Mouse (Mus musculus): ENCODE measurements around the gene Rnd2. TPM values are rescaled to one million over a fixed set of nuclear protein-coding genes. Genes with fewer than 3 reads are reported as not detected.
"Not testable (repeated sequence)": the region's sequence is repeated elsewhere in the genome, so short reads cannot be mapped to it uniquely, and the experiment has no call there.

Rnd2 gene
- polyA plus RNA-seq, 1 experiment from 2014 or later = 5.4 TPM

- H3K27ac ChIP-seq (ENCODE audit: low read depth, low read length); H3K27me3 ChIP-seq (replicated peaks; ENCODE audit: control insufficient read depth, insufficient read depth, low read length); H3K36me3 ChIP-seq (ENCODE audit: control insufficient read depth, insufficient read depth, low read length); DNase-seq (ENCODE audit: low spot score); H3K9ac ChIP-seq (ENCODE audit: low read depth, low read length); H3K4me3 ChIP-seq (ENCODE audit: low read depth, low read length); H3K9me3 ChIP-seq (ENCODE audit: control insufficient read depth, low read length); ATAC-seq (replicated peaks; ENCODE audit: low FRiP score): not testable (repeated sequence)
- H3K4me2 ChIP-seq = peak overlapping the region; percentile 76
- 66% methylated on average over 4 of the region's 4 CpGs for WGBS
- peaks cover 22% of the 10 kb centered on the region for H3K4me1 ChIP-seq (replicated peaks; ENCODE audit: control insufficient read depth, insufficient read depth, low read length)
Observed at GRCm38 (mm10) chr11:101449596-101449995, 15.2 kb upstream of the Rnd2 start.

DNA sequence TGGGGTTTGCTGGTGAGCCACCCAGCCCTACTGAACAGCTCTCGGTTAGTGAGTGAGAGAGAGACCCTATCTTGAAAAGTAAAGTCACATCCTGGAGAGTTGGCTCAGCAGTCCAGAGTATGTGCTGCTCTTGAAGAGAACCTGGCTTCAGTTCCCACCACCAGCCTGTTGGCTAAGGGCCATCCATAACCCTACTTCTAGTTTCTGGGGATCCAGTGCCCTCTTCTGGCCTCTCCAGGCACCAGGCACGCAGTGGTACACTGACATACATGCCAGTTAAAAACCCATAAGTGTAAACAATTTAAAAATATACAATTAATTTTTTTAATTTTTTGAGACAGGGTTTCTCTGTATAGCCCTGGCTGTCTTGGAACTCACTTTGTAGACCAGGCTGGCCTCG lies 14.4 kb upstream of the Rnd2 start:
- no peaks in the 10 kb centered on the region for H3K9me3 ChIP-seq (ENCODE audit: control insufficient read depth, low read length)
- no peaks in the 10 kb centered on the region for H3K27me3 ChIP-seq (replicated peaks; ENCODE audit: control insufficient read depth, insufficient read depth, low read length)
- no peak overlapping the region for H3K27ac ChIP-seq (ENCODE audit: low read depth, low read length)
- DNase-seq (ENCODE audit: low spot score) = no peak
- H3K4me1 ChIP-seq (replicated peaks; ENCODE audit: control insufficient read depth, insufficient read depth, low read length) = peaks cover 18% of the 10 kb centered on the region
- no peak overlapping the region for H3K4me2 ChIP-seq
- H3K9ac ChIP-seq (ENCODE audit: low read depth, low read length) = no peak overlapping the region
- no peak for ATAC-seq (replicated peaks; ENCODE audit: low FRiP score)
- no peak overlapping the region for H3K4me3 ChIP-seq (ENCODE audit: low read depth, low read length)
- WGBS = 88% methylated on average over 3 of the region's 3 CpGs
- H3K36me3 ChIP-seq (ENCODE audit: control insufficient read depth, insufficient read depth, low read length) = no peaks in the 10 kb centered on the region

GRCm38 (mm10) chr11:101451536-101451935 lies 13.3 kb upstream of the Rnd2 start:
- no peaks in the 10 kb centered on the region for H3K9me3 ChIP-seq (ENCODE audit: control insufficient read depth, low read length)
- ATAC-seq (replicated peaks; ENCODE audit: low FRiP score) (no peak), DNase-seq (ENCODE audit: low spot score) (no peak)
- no peaks in the 10 kb centered on the region for H3K27me3 ChIP-seq (replicated peaks; ENCODE audit: control insufficient read depth, insufficient read depth, low read length)
- H3K36me3 ChIP-seq (ENCODE audit: control insufficient read depth, insufficient read depth, low read length) = no peaks in the 10 kb centered on the region
- peaks cover 15% of the 10 kb centered on the region for H3K4me1 ChIP-seq (replicated peaks; ENCODE audit: control insufficient read depth, insufficient read depth, low read length)
- 90% methylated on average over 10 of the region's 10 CpGs for WGBS
- H3K4me2 ChIP-seq = no peak overlapping the region
- H3K9ac ChIP-seq (ENCODE audit: low read depth, low read length) = no peak overlapping the region
- H3K4me3 ChIP-seq (ENCODE audit: low read depth, low read length) = no peak overlapping the region
- no peak overlapping the region for H3K27ac ChIP-seq (ENCODE audit: low read depth, low read length)

GRCm38 (mm10) chr11:101452093-101452774 lies 12.6 kb upstream of the Rnd2 start:
- H3K9ac ChIP-seq (ENCODE audit: low read depth, low read length) = no peak overlapping the region
- H3K4me3 ChIP-seq (ENCODE audit: low read depth, low read length) = no peak overlapping the region
- WGBS = 62% methylated on average over 10 of the region's 10 CpGs
- H3K27ac ChIP-seq (ENCODE audit: low read depth, low read length) = no peak overlapping the region
- H3K36me3 ChIP-seq (ENCODE audit: control insufficient read depth, insufficient read depth, low read length) = no peaks in the 10 kb centered on the region
- H3K4me1 ChIP-seq (replicated peaks; ENCODE audit: control insufficient read depth, insufficient read depth, low read length) = peaks cover 15% of the 10 kb centered on the region
- no peaks in the 10 kb centered on the region for H3K9me3 ChIP-seq (ENCODE audit: control insufficient read depth, low read length)
- no peaks in the 10 kb centered on the region for H3K27me3 ChIP-seq (replicated peaks; ENCODE audit: control insufficient read depth, insufficient read depth, low read length)
- ATAC-seq (replicated peaks; ENCODE audit: low FRiP score) (no peak), DNase-seq (ENCODE audit: low spot score) (no peak)
- H3K4me2 ChIP-seq = no peak overlapping the region

GRCm38 (mm10) chr11:101454702-101455101 lies 10.1 kb upstream of the Rnd2 start:
- Histone ChIP-seq H3K4me2 (no peak overlapping the region), H3K27ac (ENCODE audit: low read depth, low read length) (no peak overlapping the region)
- 88% methylated on average over 6 of the region's 6 CpGs for WGBS

DNA sequence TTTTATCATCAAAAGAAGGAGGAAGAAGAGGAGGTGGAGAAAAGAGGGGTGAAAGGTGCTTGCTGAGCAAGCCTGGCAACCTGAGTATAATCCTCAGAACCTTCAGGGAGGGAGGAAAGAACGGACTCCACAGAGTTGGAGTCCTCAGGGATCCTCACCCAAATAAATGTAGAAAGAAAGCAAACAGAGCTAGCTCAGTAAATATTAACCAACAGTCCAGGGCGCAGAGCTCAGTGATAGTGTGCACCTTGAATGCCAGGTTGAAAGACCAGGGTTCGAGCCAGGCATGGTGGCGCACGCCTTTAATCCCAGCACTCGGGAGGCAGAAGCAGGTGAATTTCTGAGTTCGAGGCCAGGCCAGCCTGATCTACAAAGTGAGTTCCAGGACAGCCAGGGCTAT lies 9.2 kb upstream of the Rnd2 start:
- no peaks in the 10 kb centered on the region for H3K27me3 ChIP-seq (replicated peaks; ENCODE audit: control insufficient read depth, insufficient read depth, low read length)
- H3K9me3 ChIP-seq (ENCODE audit: control insufficient read depth, low read length) = no peaks in the 10 kb centered on the region
- peaks cover 12% of the 10 kb centered on the region for H3K4me1 ChIP-seq (replicated peaks; ENCODE audit: control insufficient read depth, insufficient read depth, low read length)
- 72% methylated on average over 7 of the region's 7 CpGs for WGBS
- no peak overlapping the region for H3K9ac ChIP-seq (ENCODE audit: low read depth, low read length)
- peaks cover 14% of the 10 kb centered on the region for H3K36me3 ChIP-seq (ENCODE audit: control insufficient read depth, insufficient read depth, low read length)
- H3K4me3 ChIP-seq (ENCODE audit: low read depth, low read length) = no peak overlapping the region
- H3K27ac ChIP-seq (ENCODE audit: low read depth, low read length) = no peak overlapping the region
- DNase-seq (ENCODE audit: low spot score) (no peak), ATAC-seq (replicated peaks; ENCODE audit: low FRiP score) (no peak)
- H3K4me2 ChIP-seq = no peak overlapping the region

More at GRCm38 (mm10) chr11:101454702-101455101, 10.1 kb upstream of the Rnd2 start:
- DNase-seq (ENCODE audit: low spot score) (no peak), ATAC-seq (replicated peaks; ENCODE audit: low FRiP score) (no peak)
- peaks cover 8% of the 10 kb centered on the region for H3K36me3 ChIP-seq (ENCODE audit: control insufficient read depth, insufficient read depth, low read length)
- no peaks in the 10 kb centered on the region for H3K9me3 ChIP-seq (ENCODE audit: control insufficient read depth, low read length)
- H3K9ac ChIP-seq (ENCODE audit: low read depth, low read length) = no peak overlapping the region
- no peak overlapping the region for H3K4me3 ChIP-seq (ENCODE audit: low read depth, low read length)
- H3K4me1 ChIP-seq (replicated peaks; ENCODE audit: control insufficient read depth, insufficient read depth, low read length) = peaks cover 9% of the 10 kb centered on the region
- H3K27me3 ChIP-seq (replicated peaks; ENCODE audit: control insufficient read depth, insufficient read depth, low read length) = no peaks in the 10 kb centered on the region

GRCm38 (mm10) chr11:101457631-101458030 lies 7.2 kb upstream of the Rnd2 start:
- Histone ChIP-seq H3K27ac (ENCODE audit: low read depth, low read length) (no peak overlapping the region), H3K4me1 (replicated peaks; ENCODE audit: control insufficient read depth, insufficient read depth, low read length) (peaks cover 11% of the 10 kb centered on the region), H3K36me3 (ENCODE audit: control insufficient read depth, insufficient read depth, low read length) (peaks cover 14% of the 10 kb centered on the region), H3K4me3 (ENCODE audit: low read depth, low read length) (no peak overlapping the region), H3K9ac (ENCODE audit: low read depth, low read length) (no peak overlapping the region), H3K9me3 (ENCODE audit: control insufficient read depth, low read length) (no peaks in the 10 kb centered on the region), H3K27me3 (replicated peaks; ENCODE audit: control insufficient read depth, insufficient read depth, low read length) (no peaks in the 10 kb centered on the region), H3K4me2 (no peak overlapping the region)
- WGBS = 88% methylated on average over 9 of the region's 9 CpGs
- ATAC-seq (replicated peaks; ENCODE audit: low FRiP score) (no peak), DNase-seq (ENCODE audit: low spot score) (no peak)

GRCm38 (mm10) chr11:101458217-101458616 lies 6.6 kb upstream of the Rnd2 start:
- no peaks in the 10 kb centered on the region for H3K27me3 ChIP-seq (replicated peaks; ENCODE audit: control insufficient read depth, insufficient read depth, low read length)
- peaks cover 14% of the 10 kb centered on the region for H3K36me3 ChIP-seq (ENCODE audit: control insufficient read depth, insufficient read depth, low read length)
- no peaks in the 10 kb centered on the region for H3K9me3 ChIP-seq (ENCODE audit: control insufficient read depth, low read length)
- no peak overlapping the region for H3K9ac ChIP-seq (ENCODE audit: low read depth, low read length)
- H3K27ac ChIP-seq (ENCODE audit: low read depth, low read length) = no peak overlapping the region
- no peak overlapping the region for H3K4me2 ChIP-seq
- WGBS = 90% methylated on average over 12 of the region's 12 CpGs
- DNase-seq (ENCODE audit: low spot score) = no peak
- H3K4me3 ChIP-seq (ENCODE audit: low read depth, low read length) = no peak overlapping the region
- H3K4me1 ChIP-seq (replicated peaks; ENCODE audit: control insufficient read depth, insufficient read depth, low read length) = peaks cover 17% of the 10 kb centered on the region
- ATAC-seq (replicated peaks; ENCODE audit: low FRiP score) = no peak

DNA sequence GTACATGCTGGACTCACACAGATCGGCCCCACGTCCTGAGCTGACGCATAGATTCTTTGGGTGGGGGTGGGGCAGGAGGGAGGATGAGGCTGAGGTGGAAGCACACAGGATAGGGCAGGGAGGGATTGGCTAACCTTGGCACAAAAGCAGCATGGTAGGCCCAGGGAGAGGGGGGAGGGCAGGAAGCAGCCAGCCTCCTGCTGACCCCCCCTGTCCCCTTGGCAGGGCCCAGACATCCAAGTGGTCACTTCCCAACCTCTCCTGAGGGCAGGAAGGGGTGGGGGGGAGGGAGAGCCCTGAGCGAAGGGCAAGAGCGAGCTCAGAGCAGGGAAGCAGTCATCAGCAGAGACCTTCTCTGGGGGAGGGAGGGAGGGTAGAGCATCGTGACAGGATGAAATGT lies 5.1 kb upstream of the Rnd2 start:
- Histone ChIP-seq H3K4me1 (replicated peaks; ENCODE audit: control insufficient read depth, insufficient read depth, low read length) (peaks cover 32% of the 10 kb centered on the region), H3K9ac (ENCODE audit: low read depth, low read length) (no peak overlapping the region), H3K27me3 (replicated peaks; ENCODE audit: control insufficient read depth, insufficient read depth, low read length) (no peaks in the 10 kb centered on the region), H3K4me2 (no peak overlapping the region), H3K36me3 (ENCODE audit: control insufficient read depth, insufficient read depth, low read length) (peaks cover 16% of the 10 kb centered on the region), H3K27ac (ENCODE audit: low read depth, low read length) (no peak overlapping the region), H3K9me3 (ENCODE audit: control insufficient read depth, low read length) (no peaks in the 10 kb centered on the region), H3K4me3 (ENCODE audit: low read depth, low read length) (no peak overlapping the region)
- DNase-seq (ENCODE audit: low spot score) (no peak), ATAC-seq (replicated peaks; ENCODE audit: low FRiP score) (0 out of 2 replicates have a peak, but pooled peaks have one; percentile 16)
- 61% methylated on average over 6 of the region's 6 CpGs for WGBS

Data from liver, embryonic 11.5 days (tissue).